Mouse (Mus musculus): ENCODE results near the gene Hibadh. TPM values are rescaled to one million over a fixed set of nuclear protein-coding genes. Genes with fewer than 3 reads are reported as not detected.

Hibadh gene
- total RNA-seq, 2 experiments from 2014 or later: 46.5 to 49.3 TPM

DNA sequence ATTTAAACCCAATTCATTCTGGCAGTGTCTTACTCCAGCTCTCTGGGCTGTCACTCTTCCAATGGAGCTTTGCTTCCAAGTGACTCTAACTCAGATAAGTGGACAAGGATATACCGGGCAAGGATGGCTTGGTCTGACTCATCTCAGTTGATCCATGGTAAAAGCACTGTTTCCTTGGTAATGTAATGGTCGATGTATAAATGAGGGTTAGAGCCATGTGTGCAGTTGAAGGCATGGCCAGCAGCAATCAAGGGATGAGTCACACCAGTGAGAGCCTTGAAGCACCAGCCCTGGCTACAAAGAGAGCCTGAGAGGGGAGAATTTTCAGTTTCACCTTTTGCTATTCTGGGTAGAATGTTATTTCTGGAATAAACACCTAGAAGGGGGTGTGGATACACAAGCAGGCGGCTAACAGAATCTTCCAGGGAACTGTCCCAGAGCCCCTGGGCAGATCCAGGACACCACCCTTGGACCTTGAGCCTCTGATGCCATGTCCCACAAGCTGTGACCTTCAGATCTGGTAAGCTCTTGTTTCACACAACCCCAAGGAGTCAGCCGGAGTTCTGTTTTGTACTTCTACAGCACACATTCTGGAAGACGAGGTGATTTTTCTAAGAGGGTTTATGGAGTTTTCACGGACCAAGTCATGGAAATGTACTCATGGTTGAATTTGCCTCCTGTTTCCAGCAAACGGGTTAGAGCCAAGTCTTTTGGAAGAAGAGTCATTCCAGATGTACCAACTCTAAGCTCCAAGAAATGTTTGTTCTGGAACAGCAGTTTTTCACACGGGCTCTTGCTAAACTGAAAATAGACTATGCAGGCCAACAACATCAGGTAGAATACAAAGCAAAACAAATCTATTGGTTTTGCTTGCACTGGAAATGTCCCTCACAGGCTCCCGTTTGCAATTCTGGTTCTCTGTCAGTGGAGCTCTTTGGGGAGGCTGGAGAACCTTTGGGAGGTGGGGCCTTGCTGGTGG is 134.1 kb downstream of the Hibadh start:
- intact Hi-C loops (cut with DNase I): no loop called here
- Histone ChIP-seq H3K4me3 (no peak overlapping the region), H3K27ac (no peak overlapping the region)
- DNase-seq (ENCODE audit: extremely low spot score in 1 of 2, low spot score in 2 of 2): no peak
- no peak for TF ChIP-seq CTCF (IDR thresholded peaks at IDR 0.05)

DNA sequence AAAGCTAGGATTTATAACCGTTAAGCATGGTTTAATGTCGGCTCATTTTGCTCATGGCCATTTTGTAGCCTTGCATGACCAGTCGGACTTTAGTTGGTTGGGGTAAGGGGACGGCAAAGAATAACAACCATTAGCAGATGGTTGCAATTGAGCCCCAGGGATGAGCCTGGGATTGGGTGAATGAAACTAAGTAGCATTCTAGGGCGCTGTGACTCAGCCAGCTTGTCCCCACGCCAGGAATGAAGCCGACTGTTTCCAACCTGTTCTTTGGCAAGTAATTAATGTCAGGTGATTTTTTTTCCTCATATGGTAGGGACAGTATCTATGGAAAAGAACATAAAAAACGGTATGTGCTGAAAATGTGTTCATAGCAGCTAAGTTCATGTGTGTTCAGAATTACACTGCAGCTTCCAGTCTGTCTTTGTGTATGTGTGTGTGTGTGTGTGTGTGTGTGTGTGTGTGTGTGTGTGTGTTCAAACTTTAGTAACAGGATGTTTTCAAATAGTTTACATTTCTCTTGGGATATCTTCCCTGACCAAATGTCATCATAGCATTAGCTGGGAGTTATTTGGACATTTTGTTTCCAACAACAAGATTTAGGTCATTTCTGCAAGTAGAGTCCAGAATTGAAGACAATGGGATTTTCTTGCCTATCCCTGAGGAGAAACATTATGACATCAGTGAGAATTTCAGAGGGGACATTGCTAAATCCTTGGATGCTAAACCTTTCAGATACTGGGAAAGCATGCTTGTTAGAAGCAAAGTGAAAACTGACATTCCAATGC is 135.3 kb downstream of the Hibadh start:
- DNase-seq (ENCODE audit: extremely low spot score in 1 of 2, low spot score in 2 of 2): peak in 1 of 2 experiments; percentile 13
- intact Hi-C loops (cut with DNase I): no loop called here
- Histone ChIP-seq H3K4me3 (no peak overlapping the region), H3K27ac (no peak overlapping the region)
- TF ChIP-seq CTCF (IDR thresholded peaks at IDR 0.05): no peak

DNA sequence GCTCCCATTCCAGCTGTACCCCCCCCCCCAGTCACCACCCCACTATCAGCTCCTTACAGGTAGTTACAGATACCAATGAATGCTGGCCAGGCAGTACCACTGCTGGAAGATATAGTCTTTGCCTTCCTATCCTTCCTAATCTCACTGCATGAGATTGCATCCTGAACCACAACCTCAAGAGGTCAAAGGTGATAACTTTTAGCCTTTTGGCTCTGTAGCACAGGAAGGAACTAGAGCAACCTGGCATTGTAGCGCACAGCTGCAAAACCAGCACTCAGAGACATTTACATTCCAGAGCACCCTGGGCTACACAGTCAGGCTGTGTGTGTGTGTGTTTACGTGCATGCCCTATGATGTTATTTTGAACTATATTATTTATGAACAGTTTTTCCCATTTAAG is 137.2 kb downstream of the Hibadh start:
- no peak for TF ChIP-seq CTCF (IDR thresholded peaks at IDR 0.05)
- intact Hi-C loops (cut with DNase I): no loop called here
- no peak for DNase-seq (ENCODE audit: extremely low spot score in 1 of 2, low spot score in 2 of 2)
- H3K27ac ChIP-seq: no peak overlapping the region
- no peak overlapping the region for H3K4me3 ChIP-seq

DNA sequence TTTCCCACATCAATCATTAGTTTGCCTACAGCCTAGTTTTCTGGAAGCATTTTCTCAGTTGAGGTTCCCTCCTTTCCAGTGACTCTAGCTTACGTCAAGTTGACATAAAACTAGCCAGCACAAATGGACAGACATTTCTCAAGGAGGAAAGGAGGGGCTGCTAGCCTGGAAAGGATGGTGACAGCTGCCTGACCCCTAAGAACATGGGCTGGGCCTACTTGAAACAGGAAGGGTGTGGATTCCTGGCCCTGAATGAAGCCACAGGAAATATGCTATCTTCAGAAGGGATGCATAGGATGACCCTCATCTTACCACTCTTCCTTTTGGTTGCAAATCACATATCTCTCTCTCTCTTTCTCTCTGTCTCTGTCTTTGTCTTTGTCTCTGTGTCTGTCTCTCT is 138.7 kb downstream of the Hibadh start:
- intact Hi-C loops (cut with DNase I): no loop called here
- Histone ChIP-seq H3K4me3 (no peak overlapping the region), H3K27ac (no peak overlapping the region)
- no peak for DNase-seq (ENCODE audit: extremely low spot score in 1 of 2, low spot score in 2 of 2)
- no peak for TF ChIP-seq CTCF (IDR thresholded peaks at IDR 0.05)

Other genes with a start within 250 kb of the Hibadh start
- gene Tax1bp1, start 73.3 kb upstream of the Hibadh start, total RNA-seq (2021): 100 to 1,000 TPM; 122 to 136 TPM

Data from left cerebral cortex, adult 2 months (tissue).